Mouse (Mus musculus): ENCODE data around the gene Pip4p1. TPM values are rescaled to one million over a fixed set of nuclear protein-coding genes. Genes with fewer than 3 reads are reported as not detected.
"Not testable (repeated sequence)": the region's sequence is repeated elsewhere in the genome, so short reads cannot be mapped to it uniquely, and the experiment has no call there.

Pip4p1 gene
- polyA plus RNA-seq, 1 experiment from 2014 or later = 42.0 TPM

- H3K27me3 ChIP-seq (replicated peaks; ENCODE audit: control insufficient read depth, insufficient read depth, low read length); DNase-seq (ENCODE audit: low spot score); H3K9me3 ChIP-seq (ENCODE audit: control insufficient read depth, low read length); ATAC-seq (ENCODE audit: low read depth); H3K27ac ChIP-seq (replicated peaks; ENCODE audit: low read depth, low read length); H3K36me3 ChIP-seq (ENCODE audit: control insufficient read depth, insufficient read depth, low read length); H3K4me1 ChIP-seq (ENCODE audit: control insufficient read depth, insufficient read depth, low read length): not testable (repeated sequence)
- H3K9ac ChIP-seq (ENCODE audit: low read depth, low read length) = peak overlapping the region; percentile 65
- 30% methylated on average over 3 of the region's 3 CpGs for WGBS
- peak overlapping the region; percentile 54 for H3K4me3 ChIP-seq (ENCODE audit: low read depth, low read length)
- peak overlapping the region; percentile 66 for H3K4me2 ChIP-seq (ENCODE audit: low read depth, low read length)
Measured at GRCm38 (mm10) chr14:50945526-50945925, 14.9 kb upstream of the Pip4p1 start.

- Histone ChIP-seq H3K9ac (ENCODE audit: low read depth, low read length) (peak overlapping the region; percentile 65), H3K27ac (replicated peaks; ENCODE audit: low read depth, low read length) (peak overlapping the region; percentile 88), H3K4me2 (ENCODE audit: low read depth, low read length) (peak overlapping the region; percentile 66), H3K4me3 (ENCODE audit: low read depth, low read length) (peak overlapping the region; percentile 54)
- WGBS = 10% methylated on average over 6 of the region's 6 CpGs
- not testable (repeated sequence) for H3K4me1 ChIP-seq (ENCODE audit: control insufficient read depth, insufficient read depth, low read length); H3K9me3 ChIP-seq (ENCODE audit: control insufficient read depth, low read length); H3K36me3 ChIP-seq (ENCODE audit: control insufficient read depth, insufficient read depth, low read length); ATAC-seq (ENCODE audit: low read depth); H3K27me3 ChIP-seq (replicated peaks; ENCODE audit: control insufficient read depth, insufficient read depth, low read length); DNase-seq (ENCODE audit: low spot score)
Measured at GRCm38 (mm10) chr14:50945081-50945480, 14.4 kb upstream of the Pip4p1 start.

- H3K9ac ChIP-seq (ENCODE audit: low read depth, low read length) = peak overlapping the region; percentile 65
- H3K9me3 ChIP-seq (ENCODE audit: control insufficient read depth, low read length); H3K27me3 ChIP-seq (replicated peaks; ENCODE audit: control insufficient read depth, insufficient read depth, low read length); H3K4me1 ChIP-seq (ENCODE audit: control insufficient read depth, insufficient read depth, low read length); H3K36me3 ChIP-seq (ENCODE audit: control insufficient read depth, insufficient read depth, low read length): not testable (repeated sequence)
- under 1% methylated on average over 15 of the region's 15 CpGs for WGBS
- ATAC-seq (ENCODE audit: low read depth) (peak; percentile 97), DNase-seq (ENCODE audit: low spot score) (peak; percentile 52)
- peak overlapping the region; percentile 66 for H3K4me2 ChIP-seq (ENCODE audit: low read depth, low read length)
- peak overlapping the region; percentile 88 for H3K27ac ChIP-seq (replicated peaks; ENCODE audit: low read depth, low read length)
- H3K4me3 ChIP-seq (ENCODE audit: low read depth, low read length) = peak overlapping the region; percentile 54
Measured at GRCm38 (mm10) chr14:50944668-50945033, 14.0 kb upstream of the Pip4p1 start.

DNA sequence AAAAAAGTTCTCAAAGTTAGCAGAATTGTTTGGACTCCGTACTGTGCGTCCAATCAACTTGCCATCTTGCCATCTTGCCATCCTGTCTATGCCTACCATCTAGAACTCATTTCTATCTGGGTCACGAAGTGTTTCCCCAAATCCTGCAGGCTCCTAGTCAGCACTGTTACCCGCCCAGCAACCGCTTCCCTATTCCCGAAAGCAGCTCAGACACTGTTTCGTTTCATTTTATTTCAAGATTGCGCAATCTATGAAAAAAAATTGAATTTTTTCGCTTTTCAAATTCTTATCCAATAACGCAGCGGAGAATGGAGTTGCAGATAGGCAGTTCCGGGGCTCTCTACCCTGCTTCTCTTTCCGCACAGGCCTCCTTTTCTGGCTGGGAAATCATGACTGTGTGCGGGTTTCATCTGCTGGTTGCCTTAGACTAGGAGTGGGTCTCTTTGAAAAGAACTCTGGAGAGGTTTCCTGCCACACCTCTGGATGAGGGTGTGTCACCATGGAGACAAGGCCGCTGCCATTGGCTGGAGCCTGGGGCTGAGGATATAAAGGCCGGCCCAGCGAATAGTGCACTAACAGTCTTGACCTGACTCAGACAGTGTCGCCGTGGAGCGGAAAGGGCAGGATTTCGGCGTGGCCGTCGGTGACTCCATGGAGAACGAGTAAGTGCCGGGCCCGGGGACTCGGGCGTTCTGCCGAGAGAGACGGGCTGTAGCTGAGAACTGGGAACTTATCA is 13.4 kb upstream of the Pip4p1 start, which contains the start of gene Gm49342:
TSS of gene Gm49342 (plus strand) at position 586 of the 736 bp plus-strand sequence.
- Histone ChIP-seq H3K36me3 (ENCODE audit: control insufficient read depth, insufficient read depth, low read length) (no peaks in the 10 kb centered on the region), H3K27me3 (replicated peaks; ENCODE audit: control insufficient read depth, insufficient read depth, low read length) (no peaks in the 10 kb centered on the region), H3K4me1 (ENCODE audit: control insufficient read depth, insufficient read depth, low read length) (peaks cover 4% of the 10 kb centered on the region), H3K4me2 (ENCODE audit: low read depth, low read length) (peak within 1 kb of the TSS; percentile 66), H3K9ac (ENCODE audit: low read depth, low read length) (peak within 1 kb of the TSS; percentile 65), H3K9me3 (ENCODE audit: control insufficient read depth, low read length) (no peaks in the 10 kb centered on the region), H3K4me3 (ENCODE audit: low read depth, low read length) (peak within 1 kb of the TSS; percentile 54), H3K27ac (replicated peaks; ENCODE audit: low read depth, low read length) (peak within 1 kb of the TSS; percentile 88)
- 16% methylated on average over 31 of the region's 31 CpGs for WGBS
- DNase-seq (ENCODE audit: low spot score) (peak; percentile 97), ATAC-seq (ENCODE audit: low read depth) (peak; percentile 99)

DNA sequence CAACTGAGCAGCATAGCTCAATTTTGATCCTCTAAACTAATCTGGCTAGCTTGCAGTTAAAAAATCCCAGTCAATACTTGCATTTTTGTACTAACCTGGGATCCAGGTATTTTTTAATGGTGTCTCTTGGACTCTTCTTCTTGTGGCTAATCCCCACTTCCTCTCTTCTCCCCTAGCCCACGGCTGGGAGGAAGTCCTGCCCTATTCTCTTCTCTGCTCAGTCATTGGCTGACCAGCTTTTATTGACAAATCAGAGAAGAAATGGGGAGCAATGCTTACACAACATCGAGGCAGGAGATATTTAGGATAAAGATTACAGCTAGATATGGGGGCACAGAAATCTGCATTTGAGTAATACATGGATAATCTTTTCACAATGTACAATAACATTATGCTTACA is 8.3 kb upstream of the Pip4p1 start:
- H3K4me2 ChIP-seq (ENCODE audit: low read depth, low read length) = no peak overlapping the region
- no peaks in the 10 kb centered on the region for H3K36me3 ChIP-seq (ENCODE audit: control insufficient read depth, insufficient read depth, low read length)
- ATAC-seq (ENCODE audit: low read depth) (no peak), DNase-seq (ENCODE audit: low spot score) (no peak)
- no peaks in the 10 kb centered on the region for H3K27me3 ChIP-seq (replicated peaks; ENCODE audit: control insufficient read depth, insufficient read depth, low read length)
- no peak overlapping the region for H3K4me3 ChIP-seq (ENCODE audit: low read depth, low read length)
- H3K4me1 ChIP-seq (ENCODE audit: control insufficient read depth, insufficient read depth, low read length) = no peaks in the 10 kb centered on the region
- WGBS = 48% methylated on average over 2 of the region's 2 CpGs
- no peaks in the 10 kb centered on the region for H3K9me3 ChIP-seq (ENCODE audit: control insufficient read depth, low read length)
- no peak overlapping the region for H3K9ac ChIP-seq (ENCODE audit: low read depth, low read length)
- no peak overlapping the region for H3K27ac ChIP-seq (replicated peaks; ENCODE audit: low read depth, low read length)

DNA sequence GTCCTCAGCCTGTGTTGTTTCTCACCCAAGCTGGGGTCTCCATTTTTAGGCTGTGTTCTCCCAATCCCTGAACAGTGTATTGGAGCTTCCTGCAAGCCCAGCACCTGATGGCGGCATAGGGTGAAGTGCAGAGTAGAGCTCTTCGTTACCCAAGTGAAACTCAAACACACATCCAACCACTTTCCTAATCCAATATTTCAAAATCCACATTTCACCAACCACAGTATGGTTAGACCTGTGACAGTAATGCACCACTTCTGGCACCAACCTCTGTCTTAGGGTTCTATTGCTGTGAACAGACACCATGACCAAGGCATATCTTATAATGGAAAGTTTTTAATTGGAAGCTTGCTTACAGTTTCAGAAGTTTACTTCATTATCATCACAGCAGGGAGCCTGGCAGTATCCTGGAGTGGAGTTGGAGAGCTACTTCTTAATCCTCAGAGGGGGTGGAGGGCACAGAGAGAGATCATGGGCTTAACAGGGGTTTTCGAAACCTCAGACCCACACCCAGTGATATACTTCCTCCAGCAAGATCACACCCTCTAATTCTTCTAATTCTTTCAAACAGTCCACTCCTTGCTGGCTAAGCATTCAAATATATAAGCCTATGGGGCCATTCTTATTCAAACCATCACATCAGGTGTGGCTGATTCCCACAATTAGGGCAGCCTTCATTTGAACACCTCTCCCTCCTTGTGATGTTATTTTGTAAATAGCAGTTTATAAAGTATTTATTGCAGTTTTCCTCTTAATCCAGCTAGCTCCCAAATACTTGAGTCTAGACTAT is 7.7 kb upstream of the Pip4p1 start:
- Histone ChIP-seq H3K9me3 (ENCODE audit: control insufficient read depth, low read length) (no peaks in the 10 kb centered on the region), H3K4me3 (ENCODE audit: low read depth, low read length) (no peak overlapping the region), H3K27me3 (replicated peaks; ENCODE audit: control insufficient read depth, insufficient read depth, low read length) (no peaks in the 10 kb centered on the region), H3K9ac (ENCODE audit: low read depth, low read length) (no peak overlapping the region), H3K4me2 (ENCODE audit: low read depth, low read length) (no peak overlapping the region), H3K4me1 (ENCODE audit: control insufficient read depth, insufficient read depth, low read length) (no peaks in the 10 kb centered on the region), H3K36me3 (ENCODE audit: control insufficient read depth, insufficient read depth, low read length) (no peaks in the 10 kb centered on the region), H3K27ac (replicated peaks; ENCODE audit: low read depth, low read length) (no peak overlapping the region)
- DNase-seq (ENCODE audit: low spot score) = no peak
- 85% methylated on average over 3 of the region's 3 CpGs for WGBS
- no peak for ATAC-seq (ENCODE audit: low read depth)

DNA sequence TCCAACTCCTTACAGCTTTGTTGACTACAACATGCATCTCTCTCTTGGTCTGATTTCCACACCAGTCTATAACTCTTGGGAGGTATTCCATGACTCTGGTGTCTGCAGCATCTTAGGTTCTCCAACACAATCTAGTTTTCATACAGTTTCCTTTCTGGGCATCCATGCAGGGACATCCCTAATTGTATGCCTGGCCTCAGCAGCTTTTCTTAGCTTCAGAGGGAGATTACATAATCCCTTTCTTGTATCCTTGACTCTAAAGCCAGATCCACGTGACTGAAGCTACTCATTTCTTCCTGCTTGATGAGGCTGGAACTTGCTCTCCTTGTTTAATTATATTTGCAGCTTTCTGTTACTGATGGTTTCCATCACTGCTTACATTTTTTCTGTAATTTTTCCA is 6.0 kb upstream of the Pip4p1 start:
- Histone ChIP-seq H3K9me3 (ENCODE audit: control insufficient read depth, low read length) (no peaks in the 10 kb centered on the region), H3K27me3 (replicated peaks; ENCODE audit: control insufficient read depth, insufficient read depth, low read length) (no peaks in the 10 kb centered on the region), H3K4me2 (ENCODE audit: low read depth, low read length) (no peak overlapping the region), H3K9ac (ENCODE audit: low read depth, low read length) (no peak overlapping the region), H3K4me1 (ENCODE audit: control insufficient read depth, insufficient read depth, low read length) (no peaks in the 10 kb centered on the region), H3K4me3 (ENCODE audit: low read depth, low read length) (no peak overlapping the region), H3K27ac (replicated peaks; ENCODE audit: low read depth, low read length) (no peak overlapping the region), H3K36me3 (ENCODE audit: control insufficient read depth, insufficient read depth, low read length) (no peaks in the 10 kb centered on the region)
- DNase-seq (ENCODE audit: low spot score) (no peak), ATAC-seq (ENCODE audit: low read depth) (no peak)
- 57% methylated on average over 1 of the region's 1 CpGs for WGBS

GRCm38 (mm10) chr14:50931493-50932020 is 901 bp upstream of the Pip4p1 start:
- Histone ChIP-seq H3K4me2 (ENCODE audit: low read depth, low read length) (peak overlapping the region; percentile 71), H3K9ac (ENCODE audit: low read depth, low read length) (peak overlapping the region; percentile 69), H3K4me3 (ENCODE audit: low read depth, low read length) (peak overlapping the region; percentile 83), H3K27ac (replicated peaks; ENCODE audit: low read depth, low read length) (peak overlapping the region; percentile 92), H3K36me3 (ENCODE audit: control insufficient read depth, insufficient read depth, low read length) (peaks cover 29% of the 10 kb centered on the region), H3K9me3 (ENCODE audit: control insufficient read depth, low read length) (no peaks in the 10 kb centered on the region), H3K4me1 (ENCODE audit: control insufficient read depth, insufficient read depth, low read length) (0 out of 2 replicates have a peak, but pooled peaks cover 5% of the 10 kb centered on the region), H3K27me3 (replicated peaks; ENCODE audit: control insufficient read depth, insufficient read depth, low read length) (no peaks in the 10 kb centered on the region)
- DNase-seq (ENCODE audit: low spot score) (no peak), ATAC-seq (ENCODE audit: low read depth) (no peak)
- WGBS = 10% methylated on average over 12 of the region's 12 CpGs
